Mouse (Mus musculus) cortical plate, adult 2 months (tissue): ENCODE measurements around the gene Papolg.
A peak's percentile ranks its signal among the peaks of the same experiment; 100 is the strongest.

Source experiments
- CTCF ChIP-seq: fragments of 200-500 bp; IDR thresholded peaks from 2 replicates; pipeline ENCODE4 v1.5.1; 2011; ENCODE audit warnings: mild to moderate bottlenecking, control low read depth, low read length; ENCODE audit not compliant: insufficient read depth; ENCODE audit errors: extremely low read depth
- POLR2A ChIP-seq: fragments of 200-500 bp; IDR thresholded peaks from 2 replicates; pipeline ENCODE4 v1.6.1; 2011; ENCODE audit warnings: mild to moderate bottlenecking, low read length, control low read depth; ENCODE audit not compliant: insufficient read depth; ENCODE audit errors: extremely low read depth

DNA sequence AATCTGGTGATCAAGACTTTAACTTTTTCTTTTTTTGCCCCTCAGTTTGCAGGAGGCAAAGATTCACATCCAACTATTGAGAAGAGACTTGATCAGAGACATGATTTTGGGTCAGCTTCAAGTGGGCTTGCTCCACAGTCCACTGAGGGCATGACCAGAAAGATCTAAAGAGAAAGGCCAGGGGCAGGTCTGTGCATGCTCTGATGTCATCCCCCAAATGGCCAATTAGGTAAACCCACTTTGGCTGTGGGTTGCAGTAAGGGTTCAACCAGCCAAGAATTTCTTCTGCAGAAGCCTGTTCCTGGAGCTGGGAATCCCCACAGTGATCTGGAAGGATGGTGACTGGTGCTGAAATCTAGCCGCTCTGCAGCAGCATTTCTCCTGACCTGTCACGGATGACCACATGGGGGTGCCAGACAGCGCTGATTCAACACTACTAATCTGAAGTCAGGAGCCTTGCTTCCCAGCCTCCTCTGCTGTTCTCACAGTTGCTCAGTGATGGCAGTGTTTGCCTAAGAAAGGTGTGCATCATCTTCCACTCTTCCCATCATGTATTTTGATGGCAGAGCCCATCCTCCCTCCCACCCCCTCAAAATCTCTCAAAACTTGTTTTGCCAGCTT lies 39.8 kb downstream of the Papolg start:
- TF ChIP-seq POLR2A (no peak), CTCF (peak; percentile 58)
